Mouse (Mus musculus) midbrain, embryonic 10.5 days (tissue): Measurements from ENCODE around the gene Bfsp1. TPM values are rescaled to one million over a fixed set of nuclear protein-coding genes. Genes with fewer than 3 reads are reported as not detected.

ENCODE experiments used
- DNase-seq: peaks from one replicate; pipeline ENCODE4 v3.0.0-alpha.2; 2017; ENCODE audit warnings: low spot score
- H3K27ac ChIP-seq: fragments of 300-500 bp; sonication (generic); replicated peaks from 2 replicates; pipeline ENCODE4 v1.5.1; 2016; ENCODE audit warnings: mild to moderate bottlenecking
- H3K27me3 ChIP-seq: fragments of 300-500 bp; sonication (generic); 2 replicates; pipeline ENCODE4 v1.6.1; 2016; ENCODE audit warnings: low read depth, mild to moderate bottlenecking; ENCODE audit not compliant: poor library complexity, severe bottlenecking
- H3K36me3 ChIP-seq: fragments of 300-500 bp; sonication (generic); 2 replicates; pipeline ENCODE4 v1.6.1; 2016; ENCODE audit warnings: mild to moderate bottlenecking, moderate library complexity
- H3K4me1 ChIP-seq: fragments of 300-500 bp; sonication (generic); 2 replicates; pipeline ENCODE4 v1.6.1; 2016
- H3K4me3 ChIP-seq: fragments of 300-500 bp; sonication (generic); 2 replicates; pipeline ENCODE4 v1.5.1; 2016; ENCODE audit warnings: mild to moderate bottlenecking, moderate library complexity
- H3K9me3 ChIP-seq: fragments of 300-500 bp; sonication (generic); replicated peaks from 2 replicates; pipeline ENCODE4 v1.6.1; 2016; ENCODE audit warnings: mild to moderate bottlenecking
- WGBS: fragments of 180-500 bp; shearing (Covaris S2); methylation state at CpG from one replicate; pipeline ENCODE4 v1.1.7; 2016; 5-methylcytosine and 5-hydroxymethylcytosine counted together
- polyA plus RNA-seq: library from polyadenylated mRNA; unstranded; fragments of >200 nt; fragmentation: Nextera tagmentation; extraction: Ambion mirVana; gene quantifications from 2 replicates; pipeline ENCODE4 v1.2.1, GENCODE M21; 2016

Gene Bfsp1
- polyA plus RNA-seq, 1 experiment from 2014 or later: 1.7 TPM

- no peak for DNase-seq
- Histone ChIP-seq H3K27me3 (no peaks in the 10 kb centered on the region), H3K9me3 (no peaks in the 10 kb centered on the region), H3K36me3 (no peaks in the 10 kb centered on the region), H3K4me1 (no peaks in the 10 kb centered on the region), H3K4me3 (no peak overlapping the region), H3K27ac (no peak overlapping the region)
- 95% methylated on average over 4 of the region's 4 CpGs for WGBS
Observed at GRCm38 (mm10) chr2:143882002-143882401, 19.0 kb upstream of the Bfsp1 start.

GRCm38 (mm10) chr2:143879311-143879710 lies 16.3 kb upstream of the Bfsp1 start:
- WGBS: 88% methylated on average over 6 of the region's 6 CpGs
- Histone ChIP-seq H3K4me1 (no peaks in the 10 kb centered on the region), H3K27ac (no peak overlapping the region), H3K9me3 (no peaks in the 10 kb centered on the region), H3K36me3 (no peaks in the 10 kb centered on the region), H3K27me3 (no peaks in the 10 kb centered on the region), H3K4me3 (no peak overlapping the region)
- no peak for DNase-seq

- WGBS: 68% methylated on average over 4 of the region's 4 CpGs
Observed at GRCm38 (mm10) chr2:143876929-143877632, 14.1 kb upstream of the Bfsp1 start.

DNA sequence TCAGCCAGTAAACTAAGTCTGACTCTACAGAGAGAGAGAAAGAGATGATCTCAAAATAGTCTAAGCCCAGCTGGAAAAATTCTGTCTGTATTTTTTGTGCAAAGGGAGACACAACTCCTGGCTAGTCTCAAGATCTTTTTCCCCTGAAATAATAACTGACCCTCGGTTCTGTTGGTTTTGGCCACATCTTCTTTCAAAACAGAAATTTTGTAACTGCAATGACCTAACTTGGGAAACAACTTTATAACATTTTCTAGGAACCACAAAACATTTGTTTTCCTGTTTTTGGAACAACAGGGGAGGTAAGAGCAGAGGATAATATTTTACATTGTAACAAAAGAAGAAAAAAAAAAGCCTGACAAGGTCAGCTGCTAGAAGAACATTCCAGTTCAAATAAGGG lies 13.1 kb upstream of the Bfsp1 start:
- Histone ChIP-seq H3K27me3 (no peaks in the 10 kb centered on the region), H3K4me1 (no peaks in the 10 kb centered on the region), H3K4me3 (no peak overlapping the region), H3K36me3 (no peaks in the 10 kb centered on the region), H3K9me3 (no peaks in the 10 kb centered on the region), H3K27ac (no peak overlapping the region)
- 82% methylated on average over 1 of the region's 1 CpGs for WGBS
- no peak for DNase-seq

More at GRCm38 (mm10) chr2:143876929-143877632, 14.1 kb upstream of the Bfsp1 start:
- Histone ChIP-seq H3K4me3 (no peak overlapping the region), H3K27me3 (no peaks in the 10 kb centered on the region), H3K4me1 (no peaks in the 10 kb centered on the region), H3K9me3 (no peaks in the 10 kb centered on the region), H3K27ac (no peak overlapping the region), H3K36me3 (no peaks in the 10 kb centered on the region)
- no peak for DNase-seq

DNA sequence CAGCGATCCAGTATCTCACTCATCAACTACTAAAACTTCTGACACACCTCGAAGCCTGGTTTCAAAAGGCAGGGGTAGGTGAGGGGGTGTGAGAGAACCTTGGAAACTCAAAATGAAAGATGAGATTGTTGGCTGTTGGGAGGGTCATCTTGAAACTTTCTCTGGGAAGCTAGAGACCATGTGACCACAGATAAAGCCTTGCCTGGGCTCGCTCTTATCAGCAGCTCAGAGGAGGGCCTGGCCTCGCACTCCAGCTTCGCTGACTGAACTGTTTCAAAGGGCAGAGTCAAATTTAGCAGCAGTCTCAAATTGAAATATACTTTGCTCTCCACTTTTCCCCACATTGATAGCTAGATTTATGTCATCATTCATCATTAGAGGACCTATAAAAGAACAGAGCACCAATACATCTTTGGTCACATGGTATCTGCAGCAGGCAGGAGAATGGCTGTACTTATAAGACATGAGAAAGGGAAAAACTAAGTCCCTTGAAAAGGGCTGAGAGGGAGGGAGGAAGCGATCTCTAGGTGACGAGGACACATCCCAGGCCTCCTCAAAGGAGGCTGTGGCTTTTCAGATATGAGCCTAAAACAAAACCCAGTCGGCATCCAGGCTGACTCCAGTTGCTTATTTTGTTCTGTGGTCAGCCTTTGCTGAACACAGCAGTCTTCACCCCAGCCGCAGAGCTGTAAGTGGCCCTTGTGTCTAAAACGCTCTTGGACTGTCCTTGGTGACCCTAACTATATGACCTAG lies 8.1 kb upstream of the Bfsp1 start:
- no peaks in the 10 kb centered on the region for H3K9me3 ChIP-seq
- WGBS: 71% methylated on average over 10 of the region's 10 CpGs
- H3K27me3 ChIP-seq: peaks cover 2% of the 10 kb centered on the region
- DNase-seq: no peak
- H3K27ac ChIP-seq: no peak overlapping the region
- H3K36me3 ChIP-seq: no peaks in the 10 kb centered on the region
- no peak overlapping the region for H3K4me3 ChIP-seq
- peaks cover 6% of the 10 kb centered on the region for H3K4me1 ChIP-seq

GRCm38 (mm10) chr2:143867326-143867725 lies 4.4 kb upstream of the Bfsp1 start:
- peak; percentile 78 for DNase-seq
- WGBS: 18% methylated on average over 6 of the region's 6 CpGs
- no peaks in the 10 kb centered on the region for H3K36me3 ChIP-seq

DNA sequence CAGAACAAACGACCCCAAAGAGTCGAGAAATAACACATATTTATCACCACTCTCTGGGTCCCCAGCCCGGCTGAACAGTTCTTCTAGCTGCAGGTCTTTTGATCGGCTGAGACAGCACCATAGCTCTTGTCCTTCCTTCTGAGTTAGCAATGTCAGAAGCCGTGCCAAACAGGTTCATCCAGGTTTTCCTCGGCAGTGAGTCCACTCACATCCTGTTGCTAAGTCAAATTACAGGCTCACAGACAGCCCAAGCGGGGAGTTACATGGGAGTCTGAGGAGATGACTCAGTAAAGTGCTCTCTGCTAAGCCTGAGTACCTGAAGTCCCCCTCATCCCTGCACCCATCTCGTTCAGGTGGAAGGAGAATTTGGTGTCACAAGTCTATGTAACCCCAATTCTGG lies 1.6 kb upstream of the Bfsp1 start:
- Histone ChIP-seq H3K4me3 (no peak overlapping the region), H3K27ac (no peak overlapping the region), H3K4me1 (peaks cover 37% of the 10 kb centered on the region), H3K36me3 (no peaks in the 10 kb centered on the region), H3K27me3 (peaks cover 55% of the 10 kb centered on the region), H3K9me3 (no peaks in the 10 kb centered on the region)
- DNase-seq: no peak
- WGBS: 81% methylated on average over 8 of the region's 8 CpGs

More at GRCm38 (mm10) chr2:143867326-143867725, 4.4 kb upstream of the Bfsp1 start:
- peaks cover 29% of the 10 kb centered on the region for H3K4me1 ChIP-seq
- H3K27me3 ChIP-seq: peaks cover 29% of the 10 kb centered on the region
- H3K9me3 ChIP-seq: no peaks in the 10 kb centered on the region
- H3K27ac ChIP-seq: no peak overlapping the region
- H3K4me3 ChIP-seq: no peak overlapping the region

GRCm38 (mm10) chr2:143859166-143859565 lies 3.8 kb downstream of the Bfsp1 start:
- Histone ChIP-seq H3K4me3 (no peak overlapping the region), H3K27me3 (peaks cover 44% of the 10 kb centered on the region), H3K9me3 (no peaks in the 10 kb centered on the region), H3K4me1 (peaks cover 23% of the 10 kb centered on the region), H3K27ac (no peak overlapping the region), H3K36me3 (no peaks in the 10 kb centered on the region)
- no peak for DNase-seq
- 89% methylated on average over 2 of the region's 2 CpGs for WGBS

DNA sequence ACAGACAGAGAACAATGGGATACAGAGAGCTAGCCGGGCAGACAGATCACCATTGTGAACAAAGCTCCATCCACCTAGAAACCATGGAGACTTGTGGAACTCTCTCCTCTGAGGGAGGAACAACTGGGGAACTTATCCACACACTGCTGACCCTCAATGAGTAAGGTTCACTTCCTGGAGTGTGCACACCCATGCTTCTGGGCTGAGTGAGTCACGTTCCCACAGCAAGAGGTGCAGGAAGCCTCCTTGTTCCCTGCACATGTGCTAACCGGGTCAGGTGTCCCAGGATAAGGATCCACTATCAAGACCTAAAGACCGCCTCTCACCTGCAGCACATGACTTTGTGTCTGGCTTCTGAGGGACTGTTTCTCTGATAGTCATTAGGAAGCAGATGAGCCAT lies 9.5 kb downstream of the Bfsp1 start:
- peaks cover 8% of the 10 kb centered on the region; the same call in 1 of the 2 replicates for H3K27me3 ChIP-seq
- no peaks in the 10 kb centered on the region for H3K9me3 ChIP-seq
- no peak for DNase-seq
- 87% methylated on average over 4 of the region's 4 CpGs for WGBS
- no peaks in the 10 kb centered on the region for H3K36me3 ChIP-seq
- H3K4me3 ChIP-seq: no peak overlapping the region
- peaks cover 8% of the 10 kb centered on the region; the same call in 1 of the 2 replicates for H3K4me1 ChIP-seq
- no peak overlapping the region for H3K27ac ChIP-seq

DNA sequence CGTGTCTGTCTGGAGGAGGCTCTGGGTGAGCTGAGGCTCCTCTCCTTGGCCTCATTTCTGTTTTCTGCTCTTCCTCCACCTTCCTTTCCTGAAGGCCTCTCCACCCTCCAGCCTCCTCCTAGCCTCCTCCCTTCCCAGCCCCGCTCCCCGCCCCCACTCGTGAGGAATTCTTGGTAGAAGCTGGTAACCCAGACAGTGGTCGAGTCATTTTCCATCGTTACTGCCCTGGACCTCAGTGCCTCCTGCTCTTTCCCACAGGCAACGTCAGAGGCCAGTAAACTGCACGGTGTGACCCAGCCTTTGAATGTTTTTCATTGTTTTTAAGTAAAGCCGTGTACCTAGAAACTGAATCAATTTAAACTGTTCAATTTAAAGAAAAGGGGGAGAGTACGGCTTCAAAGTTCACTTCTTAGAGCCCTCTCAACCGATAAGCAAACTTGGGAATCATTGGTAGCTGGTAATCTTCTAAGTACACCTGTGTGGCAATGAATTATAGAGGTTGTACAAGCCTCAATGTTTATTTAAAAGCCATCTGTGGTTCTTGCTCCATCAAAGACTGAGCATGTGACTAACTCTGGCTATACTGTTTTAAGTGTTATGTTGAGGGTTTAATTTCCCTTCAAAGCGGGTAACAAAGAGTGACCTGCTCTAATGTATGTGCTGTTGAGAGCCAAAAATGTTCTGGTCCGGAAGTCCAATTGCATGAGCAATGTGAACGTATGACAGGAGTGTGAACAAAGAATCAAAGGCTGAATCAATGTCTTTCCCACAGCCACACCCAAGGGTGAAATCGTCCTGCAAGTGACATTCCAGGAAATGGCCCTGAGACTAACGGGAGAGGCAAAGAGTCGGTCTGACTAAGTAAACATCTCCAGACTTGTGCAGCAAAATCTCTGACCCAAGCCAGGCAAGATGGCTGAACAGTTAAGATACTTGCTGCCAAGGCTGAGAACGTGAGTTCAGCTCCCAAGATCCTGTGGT lies 10.4 kb downstream of the Bfsp1 start:
- WGBS: 78% methylated on average over 18 of the region's 18 CpGs
- no peak for DNase-seq
- Histone ChIP-seq H3K27ac (no peak overlapping the region), H3K9me3 (no peaks in the 10 kb centered on the region), H3K36me3 (no peaks in the 10 kb centered on the region), H3K27me3 (0 out of 2 replicates have a peak, but pooled peaks cover 4% of the 10 kb centered on the region), H3K4me3 (no peak overlapping the region), H3K4me1 (peaks cover 8% of the 10 kb centered on the region; the same call in 1 of the 2 replicates)

- H3K27ac ChIP-seq: no peak overlapping the region
- no peaks in the 10 kb centered on the region for H3K27me3 ChIP-seq
- H3K4me3 ChIP-seq: no peak overlapping the region
- no peaks in the 10 kb centered on the region for H3K9me3 ChIP-seq
- H3K4me1 ChIP-seq: peaks cover 8% of the 10 kb centered on the region; the same call in 1 of the 2 replicates
- 90% methylated on average over 12 of the region's 12 CpGs for WGBS
- no peak for DNase-seq
- no peaks in the 10 kb centered on the region for H3K36me3 ChIP-seq
Observed at GRCm38 (mm10) chr2:143851354-143852221, 11.4 kb downstream of the Bfsp1 start.
